Mouse (Mus musculus) CD4-positive, CD25-positive, alpha-beta regulatory T cell, adult 2 months (primary cell): ENCODE measurements around the gene Srd5a2.
"Not testable (repeated sequence)": the region's sequence is repeated elsewhere in the genome, so short reads cannot be mapped to it uniquely, and the experiment has no call there.

Source experiments
- DNase-seq: peaks from one replicate; pipeline ENCODE4 v3.0.0-alpha.2; 2012; ENCODE audit warnings: low read depth, low spot score

Srd5a2 gene

DNA sequence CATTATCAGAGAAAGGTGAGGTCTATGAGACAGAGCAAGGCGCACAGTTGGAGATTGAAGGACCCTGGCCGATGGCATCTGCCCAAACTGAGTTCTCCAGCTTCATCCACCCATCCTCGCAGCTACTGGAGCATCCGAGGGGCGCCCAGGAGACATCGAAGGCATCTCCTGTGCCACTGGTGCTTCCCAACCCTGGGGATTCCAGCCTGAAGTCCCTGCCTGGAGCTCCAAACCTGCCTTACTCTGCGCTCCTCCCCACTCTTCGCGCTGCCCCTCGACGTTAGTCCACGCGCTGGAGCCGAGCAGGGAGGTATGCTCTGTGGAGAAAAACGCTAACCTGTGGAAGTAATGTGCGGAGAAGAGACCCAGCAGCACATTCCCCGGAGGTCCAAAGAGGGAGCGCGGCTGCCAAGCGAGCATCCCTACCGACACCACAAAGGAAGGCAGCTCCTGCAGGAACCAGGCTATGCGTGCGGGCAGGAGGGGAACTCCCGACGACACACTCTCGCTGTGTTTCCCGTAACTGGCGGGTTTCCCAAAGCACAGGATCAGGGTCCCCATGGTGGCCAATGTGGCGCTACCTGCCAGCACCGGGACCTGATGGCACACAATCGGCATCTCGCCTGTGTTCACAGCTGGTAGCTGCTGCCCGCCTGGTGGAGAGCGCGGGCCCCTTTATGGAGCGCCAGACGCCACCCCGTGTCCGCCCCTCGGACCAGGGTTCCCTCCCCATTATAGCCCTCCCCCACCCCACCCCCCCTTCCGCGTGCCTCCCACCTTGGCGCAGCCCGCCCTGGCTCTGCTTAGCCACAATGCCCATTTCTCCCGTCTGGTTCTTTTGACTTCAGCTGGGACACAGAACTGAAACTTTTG lies at the start of gene Srd5a2:
Gene Srd5a2, minus strand, starts transcription at position 707 of the 873 bp plus-strand sequence.
- DNase-seq, result no peak

DNA sequence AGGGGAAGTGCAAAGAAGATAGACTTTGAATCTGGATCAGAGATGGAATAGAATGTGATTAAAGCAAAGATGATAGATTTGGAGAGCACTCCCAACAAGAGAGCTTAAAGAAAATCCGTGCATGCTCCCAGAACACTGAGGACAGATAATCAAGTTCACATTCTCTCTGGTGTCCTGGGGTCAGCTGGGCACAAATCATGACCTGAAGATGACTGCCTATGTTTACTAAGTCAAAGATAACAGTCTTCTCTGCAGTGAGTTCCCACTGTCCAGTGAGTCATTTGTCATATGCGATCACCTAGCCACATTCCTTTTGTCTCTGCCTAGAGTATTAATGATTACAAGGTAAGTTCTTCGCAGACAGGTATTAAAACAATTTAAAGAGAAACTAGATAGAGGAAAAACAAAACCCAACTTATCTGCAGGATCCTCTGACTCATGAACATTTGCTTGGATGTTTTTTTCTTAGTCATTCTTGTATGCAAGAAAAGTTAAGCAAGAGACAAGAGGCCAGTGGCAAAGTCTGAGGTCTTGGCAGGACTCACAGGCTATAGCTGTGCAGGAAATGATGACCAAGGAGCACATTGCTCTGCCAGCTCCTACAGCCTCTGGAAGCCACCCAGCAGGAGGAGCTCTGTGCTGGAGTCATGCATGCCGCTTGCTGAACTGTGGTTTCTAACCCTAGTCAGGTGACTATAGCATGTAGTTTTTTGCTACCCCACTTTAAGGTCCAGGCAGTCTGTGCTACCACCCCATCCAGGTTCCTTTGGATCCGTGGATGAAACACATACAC lies 41.4 kb upstream of the Srd5a2 start:
- DNase-seq, result no peak

DNA sequence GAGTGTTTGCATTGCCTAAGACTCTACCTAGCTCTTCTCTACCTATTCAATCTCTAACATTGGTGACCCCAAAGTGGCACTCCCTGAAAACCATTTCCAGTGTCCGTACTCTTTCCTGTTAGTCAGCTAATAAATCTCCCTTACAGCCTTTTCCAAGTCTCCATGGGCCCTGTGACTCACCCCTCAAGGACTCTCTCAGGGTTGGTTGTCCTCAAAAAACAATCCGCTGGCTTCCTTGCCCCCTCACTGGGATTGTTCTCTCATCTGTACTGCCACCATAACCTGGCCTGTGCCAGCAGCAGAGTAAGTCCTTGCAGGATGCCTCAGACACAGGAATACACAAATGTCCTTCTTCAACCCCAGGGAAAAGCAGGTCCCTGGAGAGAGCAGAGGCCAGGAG lies 40.3 kb upstream of the Srd5a2 start:
- DNase-seq, result no peak

DNA sequence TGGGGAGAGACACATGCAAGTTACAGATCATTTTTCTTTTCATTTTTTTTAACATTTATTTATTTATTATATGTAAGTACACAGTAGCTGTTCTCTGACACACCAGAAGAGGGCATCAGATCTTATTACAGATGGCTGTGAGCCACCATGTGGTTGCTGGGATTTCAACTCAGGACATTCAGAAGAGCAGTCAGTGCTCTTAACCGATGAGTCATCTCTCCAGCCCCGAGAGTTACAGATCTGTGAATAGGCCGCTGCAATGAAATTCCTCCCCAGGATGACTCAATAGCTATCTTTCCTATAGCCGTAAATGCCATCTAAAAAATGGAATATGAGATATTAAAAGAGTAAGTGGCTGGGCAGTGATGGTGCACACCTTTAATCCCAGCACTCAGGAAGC lies 35.7 kb upstream of the Srd5a2 start:
- no peak for DNase-seq

DNA sequence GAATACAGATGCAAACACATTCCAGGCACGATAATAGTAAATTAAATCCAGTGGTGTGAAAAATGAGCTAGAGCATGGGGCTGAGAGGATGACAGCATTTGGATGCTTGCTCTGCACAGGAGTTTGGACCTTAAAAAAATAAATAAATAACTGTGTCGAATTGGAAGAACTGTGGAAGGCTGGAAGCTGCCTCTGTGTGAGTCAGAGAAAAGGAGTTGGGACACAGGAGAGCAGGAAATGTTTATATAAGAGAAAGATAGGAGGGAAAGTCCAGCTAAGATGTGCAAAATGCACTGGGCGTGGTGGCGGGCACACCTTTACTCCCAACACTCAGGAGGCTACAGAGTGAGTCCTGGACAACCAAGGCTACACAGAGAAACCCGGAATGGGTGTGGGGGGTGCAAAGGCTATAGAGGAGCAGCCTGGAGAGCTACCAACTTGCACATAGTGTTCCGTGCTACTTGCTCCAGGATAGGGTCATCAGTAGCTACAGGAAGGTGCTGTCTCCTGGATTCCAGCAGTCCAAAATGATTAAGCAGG lies 32.4 kb upstream of the Srd5a2 start:
- no peak for DNase-seq

DNA sequence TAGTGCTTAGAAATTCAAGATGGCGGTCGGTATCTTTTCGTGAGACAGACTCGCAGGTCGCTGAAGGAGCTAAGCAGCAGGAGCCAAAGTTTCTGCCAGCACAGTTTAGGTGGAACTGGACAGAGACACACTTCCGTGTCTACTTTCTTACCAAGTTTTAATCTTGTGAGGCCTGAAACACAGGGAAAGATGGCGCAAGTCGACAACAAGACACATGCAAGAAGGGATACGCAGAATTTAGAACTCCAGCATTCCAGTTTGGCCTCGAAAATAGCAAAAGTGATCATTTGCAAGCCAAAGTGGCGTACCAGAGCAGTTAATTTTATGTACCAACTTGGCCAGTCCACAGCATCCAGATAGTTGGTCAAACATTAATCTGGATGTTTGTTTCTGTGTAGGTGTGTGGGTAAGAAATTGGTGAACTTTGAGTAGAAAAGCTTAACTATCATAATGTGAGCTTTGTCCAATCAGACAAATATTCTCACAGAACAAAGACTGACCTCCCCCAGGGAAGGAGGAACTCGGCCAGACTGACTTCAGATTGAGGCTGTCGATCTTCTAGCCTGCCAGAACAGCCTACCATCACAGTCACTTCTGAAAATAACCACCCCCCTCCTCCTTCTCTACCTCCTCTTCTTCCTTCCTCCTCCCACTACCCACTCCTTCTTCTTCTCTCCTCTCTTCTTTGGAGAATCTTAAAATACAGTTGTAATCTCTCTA lies 31.2 kb upstream of the Srd5a2 start:
- DNase-seq, result no peak

DNA sequence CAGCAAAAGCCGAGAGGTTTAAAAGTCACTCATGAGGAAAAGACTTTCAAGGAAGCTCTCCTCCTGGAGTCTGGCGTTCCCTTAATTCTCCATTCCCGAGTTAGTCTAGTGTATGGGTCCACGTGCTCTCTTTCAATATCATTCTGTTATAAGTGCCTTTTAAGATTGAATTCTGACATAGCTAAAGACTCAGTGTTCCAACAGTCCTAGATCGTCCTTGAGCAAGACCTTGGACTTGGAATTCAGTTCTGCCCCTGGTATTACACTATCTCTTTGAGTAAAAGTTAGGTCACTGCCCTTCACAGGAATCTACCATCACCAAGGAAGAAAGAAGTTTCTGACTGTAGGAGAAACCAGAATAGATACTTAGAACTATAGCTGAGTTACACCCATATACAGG lies 25.4 kb upstream of the Srd5a2 start:
- DNase-seq, result not testable (repeated sequence)

DNA sequence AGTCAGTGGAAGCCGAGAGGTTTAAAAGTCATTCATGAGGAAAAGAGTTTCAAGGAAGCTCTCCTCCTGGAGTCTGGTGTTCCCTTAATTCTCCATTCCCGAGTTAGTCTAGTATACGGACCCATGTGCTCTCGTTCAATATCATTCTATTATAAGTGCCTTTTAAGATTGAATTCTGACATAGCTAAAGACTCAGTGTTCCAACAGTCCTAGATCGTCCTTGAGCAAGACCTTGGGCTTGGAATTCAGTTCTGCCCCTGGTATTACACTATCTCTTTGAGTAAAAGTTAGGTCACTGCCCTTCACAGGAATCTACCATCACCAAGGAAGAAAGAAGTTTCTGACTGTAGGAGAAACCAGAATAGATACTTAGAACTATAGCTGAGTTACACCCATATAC lies 15.0 kb upstream of the Srd5a2 start:
- DNase-seq, result not testable (repeated sequence)

DNA sequence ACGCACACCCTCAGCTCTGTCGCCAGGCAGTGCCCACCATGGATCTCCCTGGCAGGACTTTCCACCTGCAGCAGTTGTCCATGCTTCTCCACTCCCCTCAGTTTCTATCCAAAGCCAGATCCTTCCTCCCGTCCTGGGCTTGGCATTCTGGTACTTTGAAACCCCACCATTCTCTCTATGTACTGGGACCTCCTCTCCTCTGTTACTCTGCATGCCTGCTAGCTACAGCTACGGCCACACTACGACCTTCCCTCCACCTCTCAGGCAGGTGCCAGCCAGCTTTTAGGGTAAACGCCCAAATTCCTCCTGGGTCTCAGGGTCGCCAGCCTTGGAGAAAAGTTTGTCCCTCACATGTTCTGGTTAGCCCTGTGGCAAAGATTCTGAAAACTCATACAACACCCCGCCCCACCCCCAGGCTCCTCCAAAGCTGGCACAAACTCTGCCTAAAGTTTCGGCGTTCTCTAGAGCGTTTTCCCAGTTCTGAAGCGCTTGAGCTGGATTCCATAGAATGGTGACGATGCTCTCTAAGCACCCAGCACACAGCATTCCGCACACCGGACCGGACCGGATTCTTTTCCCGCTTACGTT lies 607 bp upstream of the Srd5a2 start:
- no peak for DNase-seq

DNA sequence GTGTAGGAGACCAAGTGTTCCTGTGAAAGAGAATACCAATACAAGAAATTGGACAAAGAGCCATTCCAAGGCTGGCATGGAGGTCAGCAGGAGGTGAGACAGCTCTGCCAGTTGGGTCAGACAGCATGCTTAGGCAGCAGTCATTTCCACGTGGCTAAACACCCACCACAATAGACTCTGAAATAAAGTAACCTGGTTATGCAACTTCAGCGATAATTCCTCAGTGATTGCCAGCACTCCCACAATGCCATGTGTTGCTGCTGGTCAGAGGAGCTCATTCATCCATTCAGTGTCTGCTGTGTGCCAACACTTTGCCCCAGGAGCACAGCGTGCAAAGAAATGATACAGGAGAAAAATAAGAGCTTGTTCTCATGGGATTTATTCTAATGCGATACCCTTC lies 4.0 kb downstream of the Srd5a2 start:
- no peak for DNase-seq

DNA sequence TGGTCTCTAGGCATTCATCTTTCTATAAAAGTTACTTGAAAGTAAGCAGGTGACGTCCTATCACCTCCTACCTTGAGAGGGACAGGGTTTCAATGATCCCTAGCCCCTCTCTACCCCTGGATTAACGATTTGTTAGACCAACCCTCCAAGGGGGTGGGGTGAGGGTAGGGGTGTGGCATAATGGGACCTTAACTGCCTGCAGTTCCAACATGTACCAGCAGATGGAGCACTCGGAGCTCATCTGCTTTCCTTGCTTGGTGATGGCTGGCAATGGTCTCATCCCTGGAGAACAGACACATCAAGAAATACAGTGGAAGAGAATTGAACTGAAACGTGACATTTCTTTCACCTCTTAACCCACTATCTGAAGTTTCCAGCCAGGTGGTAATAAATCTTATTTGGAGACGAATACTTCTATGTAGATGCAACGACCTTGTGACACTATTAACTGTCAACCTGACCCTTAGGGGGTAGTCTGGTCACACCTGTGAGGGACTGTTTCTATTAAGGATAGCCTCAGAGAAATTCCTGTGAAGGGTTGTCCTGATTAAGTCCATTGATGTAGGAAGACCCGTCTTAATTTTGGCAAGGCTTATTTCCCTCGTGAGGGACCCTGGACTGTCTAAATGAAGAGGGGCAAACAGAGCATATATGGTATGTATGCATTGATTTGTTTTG lies 27.1 kb downstream of the Srd5a2 start:
- DNase-seq, result peak; percentile 89

DNA sequence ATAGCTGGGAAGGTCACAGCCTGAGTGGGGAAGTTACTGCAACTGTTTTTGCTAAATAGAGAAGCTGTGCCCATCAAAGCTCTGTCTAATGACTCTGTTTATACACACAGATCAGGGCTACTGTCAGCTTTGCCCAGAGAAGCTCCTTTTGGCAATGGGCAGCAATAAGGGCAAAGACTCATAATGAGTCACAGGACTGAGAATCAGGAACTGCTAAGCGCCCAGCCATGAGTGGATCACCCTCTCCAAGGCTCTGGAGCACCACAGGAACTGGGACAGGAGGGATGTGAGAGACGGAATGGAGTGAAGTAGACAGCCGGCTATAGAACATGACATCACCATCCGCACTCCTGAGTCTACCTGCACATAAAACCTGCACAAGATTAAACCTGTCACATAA lies 29.4 kb downstream of the Srd5a2 start:
- no peak for DNase-seq

DNA sequence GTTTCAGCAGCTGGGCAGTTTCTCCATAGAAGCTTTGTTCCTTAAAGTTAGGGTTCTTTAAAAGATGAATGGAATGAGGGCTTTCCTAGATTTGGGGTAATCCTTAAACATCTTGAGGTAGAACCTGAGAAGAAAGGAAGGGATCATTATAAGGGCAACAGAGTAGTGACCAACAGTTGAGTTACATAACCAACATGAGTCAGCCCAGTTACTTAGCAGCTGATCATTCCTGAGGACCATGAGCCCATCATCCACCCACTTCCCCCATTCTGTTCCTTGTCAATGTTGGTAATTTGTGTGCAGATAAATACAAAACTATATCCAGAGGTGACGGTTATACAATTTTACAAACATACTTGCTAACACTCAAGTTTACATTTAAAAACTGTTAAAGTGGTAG lies 30.1 kb downstream of the Srd5a2 start:
- no peak for DNase-seq

DNA sequence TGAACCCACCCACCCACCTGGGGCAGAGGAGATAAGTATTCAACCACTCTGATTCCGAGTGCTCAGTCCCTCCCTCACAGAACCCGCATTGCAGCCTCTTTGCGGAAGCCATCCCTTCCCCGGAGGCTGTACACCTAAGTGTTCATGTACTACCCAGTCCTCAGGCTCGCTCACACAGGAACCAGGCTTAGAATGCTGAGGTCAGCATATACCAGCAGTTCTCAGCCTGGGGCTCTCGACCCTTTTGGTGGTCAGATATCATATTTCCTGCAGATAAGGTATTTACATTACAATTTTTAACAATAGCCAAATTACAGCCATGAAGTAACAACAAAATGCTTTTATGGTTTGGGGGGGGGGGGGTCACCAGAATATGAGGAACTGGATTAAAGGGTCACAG lies 32.6 kb downstream of the Srd5a2 start:
- no peak for DNase-seq

DNA sequence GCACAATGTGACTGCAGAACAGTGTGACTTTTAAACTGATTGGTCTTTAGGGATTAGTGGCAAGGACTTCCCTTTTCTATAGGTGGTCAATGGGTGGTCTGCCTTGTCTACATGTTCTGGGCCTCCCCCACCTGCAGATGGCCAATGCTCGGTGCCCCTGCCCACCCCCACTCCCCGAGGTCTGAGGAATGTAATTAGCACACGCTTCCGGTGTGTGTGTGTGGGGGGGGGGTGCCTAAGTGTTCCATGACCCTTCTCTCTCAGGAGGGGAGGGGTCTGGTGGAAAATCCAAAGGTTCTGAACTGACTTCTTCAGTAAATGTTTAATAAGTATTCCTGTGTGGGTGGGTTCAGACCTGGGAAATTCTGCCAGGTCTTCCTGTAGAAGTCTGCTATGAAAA lies 39.0 kb downstream of the Srd5a2 start:
- DNase-seq, result no peak

DNA sequence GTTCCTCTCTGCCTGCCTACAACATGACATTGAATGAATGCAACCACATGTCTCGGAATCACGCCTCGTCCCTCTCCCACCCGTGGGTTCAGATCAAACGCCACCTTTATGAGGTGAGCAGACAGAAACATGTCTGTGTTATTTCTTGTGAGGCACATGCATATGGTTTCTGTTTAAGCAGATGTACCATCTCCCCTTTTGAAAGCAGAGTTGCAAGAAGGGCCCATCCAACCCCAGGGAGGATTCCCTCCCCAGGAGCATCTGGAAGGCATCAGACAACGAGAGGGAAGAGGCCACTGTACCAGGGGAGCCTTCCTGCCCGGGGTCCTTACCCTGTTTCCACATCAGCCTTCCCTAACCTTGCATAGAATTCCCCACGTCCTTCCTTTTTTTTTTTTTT lies 40.7 kb downstream of the Srd5a2 start:
- no peak for DNase-seq

DNA sequence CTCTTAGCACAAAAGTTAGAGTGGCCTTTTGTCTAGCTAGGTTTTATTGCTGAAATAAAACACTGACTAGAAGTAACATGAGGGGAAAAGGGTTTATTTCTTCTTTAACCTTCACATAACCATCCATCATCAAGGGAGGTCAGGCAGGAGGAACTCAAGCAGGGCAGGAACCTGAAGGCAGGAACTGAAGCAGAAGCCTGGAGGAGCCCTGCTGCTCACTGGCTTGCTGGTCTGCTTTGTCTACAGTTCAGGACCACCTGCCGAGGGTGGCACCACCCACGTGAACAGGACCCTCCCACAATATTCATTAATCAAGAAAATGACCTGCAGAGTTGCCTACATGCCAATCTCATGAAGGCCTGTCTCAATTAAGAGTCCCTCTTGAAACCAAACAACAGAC lies 45.3 kb downstream of the Srd5a2 start:
- DNase-seq, result no peak

DNA sequence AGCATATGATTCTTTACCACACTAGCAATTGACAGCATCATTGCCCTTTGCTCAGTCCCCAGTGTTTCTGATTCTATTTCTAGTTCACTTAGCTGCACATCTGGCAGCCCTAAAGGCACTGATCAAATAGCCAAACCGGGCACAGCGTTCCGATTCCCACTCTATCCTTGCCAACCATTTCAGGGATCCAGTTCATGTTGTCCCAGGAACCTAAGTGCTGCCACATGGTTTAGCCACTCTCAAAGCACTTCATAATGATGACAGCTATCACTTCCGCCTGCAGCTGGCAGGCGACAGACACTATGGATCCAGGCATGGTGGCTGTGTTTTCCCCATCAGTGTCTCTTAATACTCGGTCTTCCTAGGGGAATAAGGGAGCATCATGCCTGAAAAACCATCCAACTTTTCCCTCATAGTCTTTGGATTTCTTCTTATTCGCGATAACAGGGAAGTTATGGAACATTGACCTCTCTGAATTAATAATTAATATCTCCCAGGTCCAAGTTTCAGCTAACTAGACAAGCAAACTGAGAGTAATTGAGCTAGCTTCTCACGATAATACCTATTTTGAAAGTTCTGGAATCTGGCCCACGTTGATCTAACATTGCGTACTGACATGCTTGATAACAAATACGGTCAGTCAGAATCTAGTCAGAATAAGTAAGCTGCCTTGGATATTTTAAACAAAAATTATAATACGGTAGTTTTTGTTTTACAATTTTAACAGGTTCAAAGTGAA lies 51.6 kb downstream of the Srd5a2 start:
- DNase-seq, result no peak

DNA sequence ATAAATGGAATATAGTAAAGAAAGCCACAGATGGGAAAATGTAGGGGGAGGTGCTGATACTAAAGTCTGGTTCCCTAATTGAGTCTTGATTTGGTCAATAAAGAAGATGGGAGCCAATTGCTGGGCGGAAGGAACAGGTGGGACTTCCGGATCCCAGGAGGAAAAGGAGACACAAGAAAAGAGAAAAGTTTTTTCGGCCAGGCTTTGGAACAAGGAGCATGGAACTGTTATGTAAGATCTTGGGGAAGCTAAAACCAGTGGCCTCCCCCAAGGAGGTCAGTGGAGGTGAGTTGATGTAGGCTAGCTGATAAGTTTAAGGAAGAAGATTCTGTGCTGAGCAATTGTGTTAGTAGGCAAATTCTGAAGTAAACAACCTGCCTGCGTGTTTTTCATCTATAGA lies 56.5 kb downstream of the Srd5a2 start:
- no peak for DNase-seq

DNA sequence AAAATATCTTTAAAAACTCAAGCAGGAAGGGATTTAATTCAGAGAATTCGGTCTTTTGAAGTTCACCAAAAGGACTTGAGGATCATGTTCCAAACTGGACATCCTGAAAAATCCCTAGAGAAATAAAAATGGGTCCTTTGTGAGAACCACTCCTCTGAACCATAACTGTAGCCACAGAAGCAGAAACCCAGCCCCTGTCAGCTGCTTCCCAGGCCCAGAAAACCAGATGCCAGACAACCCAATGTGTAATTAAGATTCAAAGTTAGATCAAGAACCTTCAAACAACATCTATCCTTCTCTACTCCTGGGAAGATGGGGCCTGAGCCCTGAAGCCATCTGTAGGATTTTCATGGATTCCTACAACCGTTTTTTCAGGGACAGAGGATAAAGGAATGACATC lies 61.1 kb downstream of the Srd5a2 start:
- DNase-seq, result no peak
